Mouse (Mus musculus) bone marrow macrophage, adult 2 months (primary cell): ENCODE measurements at regions not wholly inside any gene's neighbourhood (a gene's known extent, or its start where the extent isn't known, plus 50 kb on each side); places are given as distances from the start of the nearest gene placed in this dataset.

Experiments used
- H3K27ac ChIP-seq: 2 replicates; pipeline ENCODE4 v1.5.1; 2012; ENCODE audit warnings: low read depth, low read length; ENCODE audit not compliant: insufficient read depth
- H3K4me1 ChIP-seq: 2 replicates; pipeline ENCODE4 v1.6.1; 2012; ENCODE audit warnings: low read length; ENCODE audit not compliant: control insufficient read depth, insufficient read depth
- H3K4me3 ChIP-seq: 2 replicates; pipeline ENCODE4 v1.5.1; 2012; ENCODE audit warnings: mild to moderate bottlenecking, low read length, moderate library complexity; ENCODE audit not compliant: insufficient read depth
- CTCF ChIP-seq: IDR thresholded peaks from 2 replicates; pipeline ENCODE4 v1.5.1; 2012; ENCODE audit warnings: low read depth, mild to moderate bottlenecking, low read length, moderate library complexity
- POLR2A ChIP-seq: IDR thresholded peaks from 2 replicates; pipeline ENCODE4 v1.6.1; 2012; ENCODE audit warnings: mild to moderate bottlenecking, low read depth, low read length, borderline replicate concordance

DNA sequence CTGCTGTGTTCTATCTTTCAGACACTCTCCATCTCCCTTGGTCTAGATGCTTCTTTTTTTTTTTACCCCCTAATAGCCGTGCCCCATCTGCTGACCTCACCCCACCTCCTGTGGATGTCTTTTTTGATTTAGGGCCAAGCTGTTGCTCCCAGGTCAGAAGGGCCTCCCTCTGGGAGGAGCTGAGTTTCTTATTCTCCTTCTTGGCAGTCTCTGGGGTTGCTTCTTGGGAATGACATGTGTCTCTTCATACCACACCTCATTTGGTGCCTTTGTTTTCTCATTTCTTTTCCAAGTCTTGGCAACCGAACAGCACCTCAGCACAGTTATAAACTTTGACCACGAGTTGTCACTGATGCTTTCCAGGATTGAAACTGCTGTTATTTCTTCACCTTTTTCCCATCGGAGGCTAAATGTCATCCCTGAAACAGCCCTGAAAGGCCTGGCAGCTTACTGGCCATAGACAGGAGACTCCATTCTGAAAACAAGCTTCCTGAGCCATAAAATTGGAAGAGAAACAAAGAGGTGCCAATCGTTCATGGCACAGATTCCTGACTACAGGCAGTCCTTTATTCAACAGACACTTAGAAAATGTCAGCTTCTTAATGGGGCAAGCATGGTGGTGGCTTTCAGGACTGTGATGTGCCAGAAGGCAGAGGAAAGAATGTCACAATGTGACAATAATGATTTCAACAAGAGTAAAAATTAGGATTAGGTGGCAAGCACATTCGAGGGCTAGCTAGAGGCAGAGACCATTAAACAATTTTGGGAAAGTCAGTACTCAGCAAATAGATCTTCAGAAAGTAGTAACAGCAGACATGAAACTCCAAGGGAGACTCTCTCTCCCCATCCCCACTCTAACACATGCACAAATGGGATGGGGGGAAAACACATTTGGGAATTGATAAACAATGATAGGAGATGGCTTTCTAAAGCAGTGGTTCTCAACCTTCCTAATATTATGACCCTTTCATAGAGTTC, 197.1 kb upstream of the Arrdc4 start:
- no peak overlapping the region for H3K4me3 ChIP-seq
- H3K4me1 ChIP-seq = no peaks in the 10 kb centered on the region
- TF ChIP-seq CTCF = no peak
- no peak for TF ChIP-seq POLR2A
- no peak overlapping the region for H3K27ac ChIP-seq

DNA sequence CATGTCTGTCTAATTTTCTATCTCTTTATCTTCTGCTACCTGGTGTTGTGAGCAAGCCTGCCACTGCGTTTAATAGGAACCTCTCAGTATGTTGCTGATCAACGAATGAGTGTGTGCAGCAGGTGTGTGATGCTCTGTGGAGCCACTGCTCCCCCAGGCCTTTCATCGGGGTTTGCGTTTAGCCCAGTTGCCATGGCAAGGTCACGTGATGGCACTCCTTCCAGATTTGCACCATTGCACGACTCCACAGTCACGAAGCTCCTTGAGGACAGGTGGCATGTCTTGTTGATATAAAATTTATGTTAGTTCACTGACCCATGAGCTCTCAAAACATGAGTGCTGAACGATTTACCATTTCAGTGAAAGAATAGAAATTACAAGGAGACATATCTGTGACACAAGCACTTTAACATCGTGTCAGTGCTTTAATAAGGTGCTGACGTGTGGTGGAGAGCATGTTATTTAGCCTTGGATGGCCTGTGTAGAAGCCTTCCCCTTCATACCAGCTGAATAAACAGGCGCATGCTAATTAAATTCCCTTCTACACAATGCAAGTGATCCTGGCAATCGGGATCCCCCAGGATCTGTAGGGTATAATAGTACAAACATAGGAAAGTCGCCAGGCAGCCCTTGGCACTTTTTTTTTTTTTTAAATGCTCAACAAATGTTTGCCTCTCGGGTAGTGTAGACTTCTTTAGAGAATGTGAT, 181.7 kb upstream of the Arrdc4 start:
- Histone ChIP-seq H3K4me3 (no peak overlapping the region), H3K27ac (no peak overlapping the region), H3K4me1 (no peaks in the 10 kb centered on the region)
- TF ChIP-seq CTCF = no peak

DNA sequence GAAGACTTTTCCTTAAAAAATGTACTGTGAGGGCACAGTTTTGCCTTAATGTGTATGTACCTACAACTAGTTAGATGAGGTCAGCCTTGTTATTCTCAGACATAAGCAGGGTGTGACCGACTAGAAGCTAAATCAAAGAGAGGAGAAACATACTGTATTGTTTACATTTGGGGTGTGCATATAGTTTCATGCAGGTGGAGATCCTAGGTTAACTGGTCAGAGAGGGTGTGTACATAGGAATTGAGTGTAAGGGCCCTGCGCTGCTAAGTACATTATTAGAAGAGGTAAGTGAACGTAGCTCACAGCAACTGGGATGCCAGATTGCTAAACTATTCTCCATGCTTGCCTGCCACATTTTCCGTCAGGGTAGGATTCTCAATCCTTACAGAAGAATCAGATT, 180.6 kb upstream of the Arrdc4 start:
- Histone ChIP-seq H3K4me1 (no peaks in the 10 kb centered on the region), H3K27ac (no peak overlapping the region), H3K4me3 (no peak overlapping the region)
- TF ChIP-seq CTCF (no peak), POLR2A (no peak)

DNA sequence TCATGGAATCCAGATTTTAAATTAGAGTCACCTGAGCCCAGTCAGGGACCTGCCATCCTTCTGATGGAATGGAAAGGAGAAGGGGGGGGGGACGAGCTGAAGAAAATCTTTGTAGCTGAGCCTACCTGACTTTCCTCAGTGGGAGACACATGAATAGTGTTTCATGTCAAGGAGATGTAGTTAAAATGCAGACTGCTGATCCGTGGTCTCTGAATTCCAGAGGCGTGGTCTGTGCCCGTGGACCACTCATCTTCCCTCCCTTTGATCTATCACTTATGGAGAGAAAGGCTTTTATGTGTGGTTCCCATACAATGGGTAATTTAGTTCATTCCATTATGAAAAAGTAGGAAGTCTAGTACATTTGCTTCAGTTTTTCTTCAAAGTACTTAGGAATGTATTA, 176.6 kb upstream of the Arrdc4 start:
- Histone ChIP-seq H3K27ac (no peak overlapping the region), H3K4me3 (no peak overlapping the region), H3K4me1 (no peaks in the 10 kb centered on the region)
- TF ChIP-seq POLR2A (no peak), CTCF (no peak)

DNA sequence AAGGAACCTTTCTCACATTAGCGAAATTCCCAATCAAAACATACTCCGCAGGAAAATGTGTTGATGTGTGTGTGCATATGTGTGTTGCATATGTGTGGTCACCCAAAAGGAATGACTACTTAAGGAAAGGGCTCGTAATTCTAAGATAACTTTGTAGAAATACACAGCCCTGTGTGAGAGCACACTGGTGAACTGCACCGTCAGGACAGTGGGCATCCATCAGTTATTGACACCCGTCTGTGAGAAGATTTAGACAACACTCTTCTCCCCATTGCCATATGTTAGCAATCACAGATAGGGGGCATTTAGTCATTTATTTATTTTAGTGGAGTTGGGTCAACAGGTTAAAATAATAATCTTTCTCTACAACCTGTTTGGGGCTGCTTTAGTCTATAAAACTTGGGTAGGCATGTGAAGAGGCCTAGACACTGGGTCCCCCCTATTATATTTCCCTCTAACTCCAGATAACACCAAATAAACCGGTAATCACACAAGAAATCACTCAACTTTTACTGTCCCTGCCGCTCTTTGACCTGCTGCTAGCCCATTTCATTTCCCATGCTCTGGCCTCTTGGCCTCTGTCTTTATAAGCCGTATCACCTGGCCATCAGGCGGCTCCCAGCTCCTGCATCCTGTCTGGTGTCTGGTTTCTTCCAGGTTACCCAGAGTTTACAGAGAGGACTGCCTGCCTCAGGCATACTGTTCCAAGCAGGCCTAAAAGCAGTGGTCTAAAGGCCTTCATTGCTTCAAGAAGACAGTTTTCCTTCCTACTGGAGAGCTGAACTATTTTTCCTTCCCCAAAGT, 169.8 kb upstream of the Arrdc4 start:
- TF ChIP-seq POLR2A (no peak), CTCF (no peak)
- Histone ChIP-seq H3K4me3 (no peak overlapping the region), H3K27ac (no peak overlapping the region), H3K4me1 (no peaks in the 10 kb centered on the region)

DNA sequence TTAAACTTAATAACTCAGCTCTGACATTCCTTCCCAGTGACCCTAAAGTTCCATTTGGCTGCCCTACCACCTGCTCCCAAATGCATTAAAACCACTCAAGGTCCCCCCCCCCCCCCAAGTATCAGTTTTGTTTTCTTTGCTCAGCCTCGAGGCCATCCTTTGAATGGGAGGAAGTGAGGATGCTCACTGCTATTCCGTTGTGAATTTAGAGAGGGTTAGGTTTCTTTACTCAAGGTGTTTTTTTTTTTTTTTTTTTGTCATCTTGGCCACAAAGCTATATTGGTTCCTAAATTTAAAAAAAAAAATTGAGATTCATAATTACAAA, 168.8 kb upstream of the Arrdc4 start:
- Histone ChIP-seq H3K4me1 (no peaks in the 10 kb centered on the region), H3K27ac (no peak overlapping the region), H3K4me3 (no peak overlapping the region)
- TF ChIP-seq CTCF = no peak
- TF ChIP-seq POLR2A = no peak

DNA sequence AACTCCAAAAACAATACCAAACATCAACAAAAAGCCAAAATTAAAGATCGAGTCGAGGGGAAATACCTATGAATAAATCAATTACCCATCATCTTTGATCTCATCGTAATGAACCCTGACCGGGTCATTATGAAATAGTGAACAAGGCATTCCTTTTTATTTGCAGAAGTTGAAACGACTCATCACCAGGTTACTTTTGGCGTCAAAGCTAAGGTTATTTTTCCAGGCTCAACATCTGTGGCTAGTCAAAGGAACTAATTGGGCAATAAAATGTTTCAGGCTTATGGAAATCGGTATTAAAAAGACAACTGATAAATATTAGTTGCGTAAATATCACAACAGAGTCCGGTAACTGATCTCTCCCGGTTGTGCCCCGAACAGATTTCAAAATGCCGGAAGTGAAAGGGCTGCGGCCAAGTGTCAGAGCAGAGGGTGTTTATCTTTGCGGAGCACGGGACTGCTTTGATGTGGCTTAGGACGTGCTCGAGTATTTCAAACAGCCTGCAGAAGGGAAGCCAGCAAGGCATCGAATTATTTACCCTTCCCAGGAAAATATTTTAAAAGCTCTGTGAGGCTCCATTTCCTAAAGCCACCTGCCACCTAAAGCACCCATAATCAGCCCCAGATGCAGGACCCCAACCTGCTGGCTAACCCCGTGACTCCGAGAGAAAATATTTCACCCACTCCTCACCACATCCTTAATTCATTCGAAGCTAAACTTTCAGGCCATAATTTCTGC, 168.3 kb upstream of the Arrdc4 start:
- H3K27ac ChIP-seq = no peak overlapping the region
- no peaks in the 10 kb centered on the region for H3K4me1 ChIP-seq
- TF ChIP-seq CTCF (no peak), POLR2A (no peak)
- no peak overlapping the region for H3K4me3 ChIP-seq

DNA sequence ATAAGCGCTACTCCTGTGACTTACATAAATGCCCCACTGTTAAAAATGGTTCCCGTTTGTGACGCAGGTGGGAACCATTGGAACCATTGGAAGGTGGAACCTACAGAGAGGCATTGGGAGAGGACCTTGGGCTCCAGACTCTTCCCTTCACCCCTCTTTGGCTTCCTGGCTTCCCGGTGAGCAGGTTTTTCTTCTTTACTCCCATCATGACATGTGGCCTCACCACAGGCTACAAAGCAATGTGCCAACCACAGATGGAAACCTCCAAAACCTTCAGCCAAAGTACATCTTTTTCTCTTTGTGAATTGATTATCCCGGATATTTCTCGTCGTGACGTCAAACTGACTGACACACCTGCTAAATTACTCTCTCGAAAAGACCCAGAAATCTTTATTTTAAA, 166.9 kb upstream of the Arrdc4 start:
- H3K4me1 ChIP-seq = no peaks in the 10 kb centered on the region
- TF ChIP-seq POLR2A (no peak), CTCF (no peak)
- no peak overlapping the region for H3K4me3 ChIP-seq
- H3K27ac ChIP-seq = no peak overlapping the region

DNA sequence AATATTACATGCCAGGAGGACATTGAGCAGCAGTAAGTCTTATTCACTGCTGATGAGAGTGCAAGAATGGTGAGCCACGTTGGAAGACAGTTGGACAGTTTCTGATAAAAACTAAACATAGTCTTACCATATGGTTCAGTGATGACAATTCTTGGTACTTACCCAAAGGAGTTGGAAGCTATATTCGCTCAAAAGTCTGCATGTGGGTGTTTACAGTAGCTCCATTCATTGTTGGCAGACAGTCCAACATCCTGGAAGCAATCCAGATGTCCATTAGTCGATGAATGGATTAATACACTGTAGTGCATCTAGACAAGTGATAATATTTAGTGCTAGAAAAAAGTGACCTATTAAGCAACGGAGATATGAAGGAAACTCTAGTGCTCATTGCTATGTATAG, 165.3 kb upstream of the Arrdc4 start:
- Histone ChIP-seq H3K27ac (no peak overlapping the region), H3K4me3 (no peak overlapping the region), H3K4me1 (no peaks in the 10 kb centered on the region)
- TF ChIP-seq POLR2A = no peak
- TF ChIP-seq CTCF = no peak
